Mouse (Mus musculus) liver, adult 2 months (tissue): ENCODE measurements around the gene Cdcp2. TPM values are rescaled to one million over a fixed set of nuclear protein-coding genes. Genes with fewer than 3 reads are reported as not detected.

Source experiments
- DNase-seq: peaks from one replicate; pipeline ENCODE4 v3.0.0-alpha.2; 2011; ENCODE audit warnings: low read depth, low spot score; ENCODE audit errors: extremely low read depth
- H3K27ac ChIP-seq: fragments of 200-500 bp; replicated peaks from 2 replicates; pipeline ENCODE4 v1.5.1; 2012; ENCODE audit warnings: low read depth, mild to moderate bottlenecking, control low read depth, inconsistent platforms, low read length; ENCODE audit not compliant: insufficient read depth
- H3K27me3 ChIP-seq: fragments of 200-500 bp; 2 replicates; pipeline ENCODE4 v1.6.1; 2012; ENCODE audit warnings: mild to moderate bottlenecking, moderate library complexity, low read length, inconsistent platforms; ENCODE audit not compliant: control insufficient read depth, insufficient read depth
- H3K36me3 ChIP-seq: fragments of 200-500 bp; 2 replicates; pipeline ENCODE4 v1.6.1; 2012; ENCODE audit warnings: low read length, inconsistent platforms; ENCODE audit not compliant: control insufficient read depth, insufficient read depth
- H3K4me1 ChIP-seq: fragments of 200-500 bp; 2 replicates; pipeline ENCODE4 v1.6.1; 2011; ENCODE audit warnings: low read length; ENCODE audit not compliant: control insufficient read depth, insufficient read depth
- H3K4me3 ChIP-seq: fragments of 200-500 bp; 2 replicates; pipeline ENCODE4 v1.5.1; 2011; ENCODE audit warnings: low read depth, mild to moderate bottlenecking, control low read depth, low read length, moderate library complexity; ENCODE audit not compliant: insufficient read depth
- H3K79me2 ChIP-seq: fragments of 200-500 bp; 2 replicates; pipeline ENCODE4 v1.6.1; 2012; ENCODE audit warnings: inconsistent platforms, mild to moderate bottlenecking, low read length, moderate library complexity; ENCODE audit not compliant: control insufficient read depth, insufficient read depth
- H3K9ac ChIP-seq: fragments of 200-500 bp; 2 replicates; pipeline ENCODE4 v1.6.1; 2012; ENCODE audit warnings: low read depth, mild to moderate bottlenecking, control low read depth, inconsistent platforms, low read length
- CTCF ChIP-seq: fragments of 200-500 bp; IDR thresholded peaks from 2 replicates; pipeline ENCODE4 v1.5.1; 2011; ENCODE audit warnings: low read depth, low read length, control low read depth
- POLR2A ChIP-seq: fragments of 200-500 bp; IDR thresholded peaks from 2 replicates; pipeline ENCODE4 v1.6.1; 2011; ENCODE audit warnings: low read length, control low read depth; ENCODE audit not compliant: insufficient read depth; ENCODE audit errors: extremely low read depth
- WGBS: fragments of 180-500 bp; shearing (Covaris S2); methylation state at CpG from one replicate; pipeline ENCODE4 v1.1.7; 2018; 5-methylcytosine and 5-hydroxymethylcytosine counted together
- polyA plus RNA-seq: library from polyadenylated mRNA; depleted of rRNA; stranded (reverse); fragments of >200 nt; gene quantifications from 2 replicates; pipeline ENCODE4 v1.2.3, GENCODE M21; 2012
- total RNA-seq: library from RNA; depleted of rRNA; stranded (reverse); fragments of >200 nt; gene quantifications from 2 replicates; pipeline ENCODE4 v1.2.3, GENCODE M21; 2014

The Cdcp2 gene
- total and polyA plus RNA-seq, 2 experiments, result not detected

GRCm38 (mm10) chr4:107127901-107128669 is 31.4 kb downstream of the Cdcp2 start:
- H3K36me3 ChIP-seq, result no peaks in the 10 kb centered on the region
- WGBS, result 74% methylated on average over 13 of the region's 13 CpGs
- no peak overlapping the region for H3K4me3 ChIP-seq
- no peak overlapping the region for H3K27ac ChIP-seq
- H3K27me3 ChIP-seq, result no peaks in the 10 kb centered on the region
- TF ChIP-seq POLR2A, result no peak
- TF ChIP-seq CTCF, result no peak
- no peaks in the 10 kb centered on the region for H3K79me2 ChIP-seq
- H3K9ac ChIP-seq, result no peak overlapping the region
- DNase-seq, result peak; percentile 39
- H3K4me1 ChIP-seq, result peaks cover 2% of the 10 kb centered on the region; the same call in 1 of the 2 replicates

GRCm38 (mm10) chr4:107129373-107129772 is 32.7 kb downstream of the Cdcp2 start:
- TF ChIP-seq CTCF (no peak), POLR2A (no peak)
- Histone ChIP-seq H3K4me3 (no peak overlapping the region), H3K79me2 (no peaks in the 10 kb centered on the region), H3K27ac (no peak overlapping the region), H3K4me1 (peaks cover 2% of the 10 kb centered on the region; the same call in 1 of the 2 replicates), H3K36me3 (no peaks in the 10 kb centered on the region), H3K27me3 (no peaks in the 10 kb centered on the region), H3K9ac (no peak overlapping the region)
- peak; percentile 70 for DNase-seq
- WGBS, result 52% methylated on average over 8 of the region's 8 CpGs

DNA sequence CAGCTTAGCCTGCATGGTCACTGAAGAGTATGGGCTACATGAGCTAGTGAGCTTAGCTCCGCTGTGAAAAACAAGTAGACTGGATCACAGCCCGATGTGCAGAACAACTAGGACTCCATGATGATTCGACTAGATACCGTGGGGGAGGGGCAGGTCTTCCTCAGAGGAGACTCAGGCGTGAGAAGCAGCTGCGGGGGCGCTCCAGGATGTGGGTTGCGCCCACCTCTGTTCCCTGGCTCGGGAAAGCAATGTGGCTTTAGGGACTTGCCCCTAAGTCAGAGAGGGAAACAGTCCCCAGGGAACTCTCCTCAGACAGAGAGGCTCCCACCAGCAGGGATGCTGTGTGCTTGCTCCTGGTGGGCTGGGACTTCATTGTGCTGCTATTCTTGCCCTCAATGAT is 33.8 kb downstream of the Cdcp2 start:
- no peak for TF ChIP-seq POLR2A
- TF ChIP-seq CTCF, result no peak
- no peaks in the 10 kb centered on the region for H3K36me3 ChIP-seq

GRCm38 (mm10) chr4:107134891-107135290 is 38.2 kb downstream of the Cdcp2 start:
- no peaks in the 10 kb centered on the region for H3K36me3 ChIP-seq
- no peaks in the 10 kb centered on the region for H3K79me2 ChIP-seq
- DNase-seq, result no peak
- H3K9ac ChIP-seq, result no peak overlapping the region
- 84% methylated on average over 3 of the region's 3 CpGs for WGBS
- H3K4me3 ChIP-seq, result no peak overlapping the region
- no peaks in the 10 kb centered on the region for H3K27me3 ChIP-seq
- H3K27ac ChIP-seq, result no peak overlapping the region
- H3K4me1 ChIP-seq, result no peaks in the 10 kb centered on the region
- no peak for TF ChIP-seq CTCF
- TF ChIP-seq POLR2A, result no peak

More for the DNA sequence above, 33.8 kb downstream of the Cdcp2 start:
- H3K9ac ChIP-seq, result no peak overlapping the region
- H3K27ac ChIP-seq, result no peak overlapping the region
- H3K4me1 ChIP-seq, result peaks cover 2% of the 10 kb centered on the region; the same call in 1 of the 2 replicates
- H3K79me2 ChIP-seq, result no peaks in the 10 kb centered on the region
- WGBS, result 63% methylated on average over 9 of the region's 9 CpGs
- no peak for DNase-seq
- no peak overlapping the region for H3K4me3 ChIP-seq
- H3K27me3 ChIP-seq, result no peaks in the 10 kb centered on the region

- H3K27ac ChIP-seq, result no peak overlapping the region
- H3K4me1 ChIP-seq, result no peaks in the 10 kb centered on the region
- no peak overlapping the region for H3K4me3 ChIP-seq
- no peaks in the 10 kb centered on the region for H3K36me3 ChIP-seq
- TF ChIP-seq POLR2A (no peak), CTCF (no peak)
- DNase-seq, result no peak
- 79% methylated on average over 5 of the region's 5 CpGs for WGBS
- no peaks in the 10 kb centered on the region for H3K79me2 ChIP-seq
- no peak overlapping the region for H3K9ac ChIP-seq
- no peaks in the 10 kb centered on the region for H3K27me3 ChIP-seq
These were observed 39.0 kb downstream of the Cdcp2 start for GRCm38 (mm10) chr4:107135663-107136062.

DNA sequence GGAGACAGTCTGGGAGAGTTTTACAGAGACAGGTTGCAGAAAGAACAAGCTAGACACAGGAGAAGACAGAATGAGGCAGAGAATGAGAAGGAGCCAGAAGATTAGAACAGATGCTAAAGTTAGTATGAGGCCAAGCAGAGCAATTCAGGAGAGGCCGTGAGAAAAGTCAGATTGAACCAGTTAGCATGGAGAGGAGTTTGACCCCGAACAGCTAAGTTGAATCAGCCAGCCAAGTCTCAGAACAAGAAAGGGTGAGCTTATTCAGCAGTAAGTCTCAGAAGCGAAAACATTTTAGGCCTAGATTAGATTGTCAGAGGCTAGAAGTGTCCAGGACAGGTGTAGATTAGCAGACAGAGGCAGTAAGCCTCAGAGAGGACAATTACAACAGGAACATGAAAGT is 39.8 kb downstream of the Cdcp2 start:
- TF ChIP-seq CTCF (no peak), POLR2A (no peak)
- Histone ChIP-seq H3K79me2 (no peaks in the 10 kb centered on the region), H3K27me3 (no peaks in the 10 kb centered on the region), H3K4me1 (no peaks in the 10 kb centered on the region), H3K27ac (no peak overlapping the region), H3K36me3 (no peaks in the 10 kb centered on the region), H3K9ac (no peak overlapping the region), H3K4me3 (no peak overlapping the region)
- no peak for DNase-seq
- WGBS, result 69% methylated on average over 3 of the region's 3 CpGs
